Mouse (Mus musculus): ENCODE measurements around the gene Gm38100.

DNA sequence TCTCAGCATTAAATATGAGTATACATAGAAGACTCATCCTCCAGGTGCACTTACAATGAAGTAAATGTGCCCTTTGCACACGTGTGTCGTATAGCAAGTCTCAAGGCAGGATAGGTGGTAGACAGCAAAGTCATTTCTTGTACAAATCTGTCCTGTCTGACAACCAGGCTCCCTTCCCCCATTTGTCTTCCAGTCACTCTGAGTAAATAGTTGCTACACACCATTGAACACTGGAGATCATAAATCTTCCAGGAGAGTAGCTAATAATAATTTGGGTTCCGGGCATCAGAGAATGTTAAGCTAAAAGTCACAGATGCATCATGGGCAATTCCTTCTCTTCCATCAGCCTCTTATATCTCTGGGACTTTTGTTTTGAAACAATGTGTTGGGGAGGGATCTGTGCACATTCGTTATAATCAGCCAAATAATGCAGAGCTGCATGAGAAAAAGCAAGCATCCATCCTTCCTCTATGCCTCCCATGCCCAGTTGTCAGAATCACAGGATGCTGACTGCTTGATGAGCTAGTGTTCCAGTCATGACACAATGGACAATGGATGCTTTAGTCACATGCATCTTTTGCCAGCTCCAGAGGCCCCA, 26.7 kb downstream of the Gm38100 start:
- no peak for TF ChIP-seq CTCF (IDR thresholded peaks at IDR 0.05; ENCODE audit: insufficient read depth, low read depth, low read length)
- TF ChIP-seq POLR2A (IDR thresholded peaks at IDR 0.05; ENCODE audit: insufficient read depth, low read depth, low read length) = no peak
